Mouse (Mus musculus) myocyte (in vitro differentiated cells): ENCODE data around the gene Pdss2.

Experiments used
- POLR2A ChIP-seq: IDR thresholded peaks from one replicate; pipeline ENCODE4 v1.6.1; 2011; ENCODE audit warnings: low read depth, mild to moderate bottlenecking, control low read depth, moderate library complexity; ENCODE audit not compliant: insufficient read length
- POLR2AphosphoS2 ChIP-seq: IDR thresholded peaks from one replicate; pipeline ENCODE4 v1.6.1; 2011; ENCODE audit warnings: low read depth, control low read depth; ENCODE audit not compliant: insufficient read length
- TCF12 ChIP-seq: IDR thresholded peaks from one replicate; pipeline ENCODE4 v1.6.1; 2011; ENCODE audit warnings: mild to moderate bottlenecking, control low read depth; ENCODE audit not compliant: poor library complexity, insufficient read depth, severe bottlenecking

DNA sequence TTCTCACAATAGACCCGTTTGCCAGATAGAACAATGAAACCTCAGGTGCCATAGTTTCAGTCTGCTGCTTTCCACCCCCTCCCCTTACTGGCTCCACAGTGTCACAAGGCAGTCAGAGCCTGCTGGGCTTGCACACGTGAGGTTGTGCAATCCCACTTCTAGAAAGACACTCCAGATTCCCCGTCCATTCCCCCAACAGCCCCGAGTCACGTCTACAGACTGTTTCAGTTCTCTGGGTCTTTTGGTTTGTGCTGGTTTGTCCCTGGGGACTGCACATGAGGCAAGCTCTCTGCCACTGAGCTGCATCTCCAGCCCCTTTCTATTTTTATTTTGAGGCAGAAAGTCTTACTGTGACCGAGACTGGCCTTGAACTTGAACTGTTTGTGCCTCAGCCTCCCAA is 196.1 kb downstream of the Pdss2 start:
- TF ChIP-seq TCF12 (no peak), POLR2A (no peak), POLR2AphosphoS2 (no peak)
